Mouse (Mus musculus): ENCODE results near the gene Gucd1. TPM values are rescaled to one million over a fixed set of nuclear protein-coding genes. Genes with fewer than 3 reads are reported as not detected.
"Not testable (repeated sequence)": the region's sequence is repeated elsewhere in the genome, so short reads cannot be mapped to it uniquely, and the experiment has no call there.

Gucd1 gene
- polyA plus RNA-seq, 1 experiment from 2014 or later = 18.2 TPM

DNA sequence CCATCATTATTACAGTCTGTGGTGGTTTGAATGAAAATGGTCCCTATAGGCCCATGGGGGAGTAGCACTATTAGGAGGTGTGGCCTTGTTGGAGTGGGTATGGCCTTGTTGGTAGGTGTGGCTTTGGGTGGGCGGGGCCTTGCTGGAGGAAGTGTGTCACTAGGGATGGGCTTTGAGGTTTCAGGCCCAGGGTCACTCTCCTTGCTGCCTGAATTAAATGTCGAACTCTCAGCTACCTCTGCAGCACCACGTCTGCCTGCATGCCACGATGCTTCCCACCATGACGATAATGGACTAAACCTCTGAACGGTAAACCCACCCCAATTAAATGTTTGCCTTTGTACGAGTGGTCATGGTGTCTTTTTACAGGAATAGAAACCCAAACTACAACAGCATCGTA is 123.0 kb downstream of the Gucd1 start:
- no peak for DNase-seq (ENCODE audit: low spot score)

- no peak for DNase-seq (ENCODE audit: low spot score)
Measured at GRCm38 (mm10) chr10:75390832-75391231, 126.9 kb downstream of the Gucd1 start.

GRCm38 (mm10) chr10:75390156-75390555 is 127.6 kb downstream of the Gucd1 start:
- no peak for DNase-seq (ENCODE audit: low spot score)

GRCm38 (mm10) chr10:75378688-75379087 is 139.1 kb downstream of the Gucd1 start:
- no peak for DNase-seq (ENCODE audit: low spot score)

DNA sequence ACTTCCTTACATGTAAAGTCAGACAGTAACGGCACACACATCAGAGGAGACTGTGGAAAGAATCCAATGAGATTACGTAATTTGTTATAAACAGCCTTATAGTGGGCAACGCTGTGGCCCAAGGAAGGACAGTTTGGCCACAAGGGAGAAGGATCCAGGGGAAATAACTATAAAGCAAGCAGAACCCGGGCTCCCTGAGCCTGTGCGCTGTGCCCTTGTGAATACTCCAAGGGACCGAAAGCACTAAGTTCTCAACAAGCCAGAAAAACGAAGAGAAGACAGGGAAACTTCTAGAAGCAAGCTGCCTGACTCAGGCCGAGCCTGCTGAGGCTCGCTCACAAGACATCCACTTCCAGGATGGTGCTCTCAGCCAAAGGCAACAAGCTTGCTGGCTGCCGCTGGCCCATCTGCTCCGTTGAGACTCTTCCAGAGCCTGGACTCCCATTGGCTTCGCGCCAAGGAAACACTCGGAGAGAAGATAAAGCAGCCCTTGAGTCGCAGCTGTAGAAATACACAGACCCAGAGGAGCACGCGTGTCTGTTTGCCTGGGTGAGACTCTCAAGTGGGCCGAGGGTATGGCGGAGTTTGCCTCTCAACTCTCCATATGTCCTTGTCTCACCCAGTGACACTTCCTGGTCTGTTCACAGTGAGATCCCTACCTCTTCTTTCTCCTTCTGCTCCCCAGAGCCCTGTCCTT is 144.0 kb downstream of the Gucd1 start:
- DNase-seq (ENCODE audit: low spot score) = not testable (repeated sequence)

GRCm38 (mm10) chr10:75365231-75365633 is 152.5 kb downstream of the Gucd1 start:
- DNase-seq (ENCODE audit: low spot score) = peak; percentile 14

GRCm38 (mm10) chr10:75364796-75365195 is 153.0 kb downstream of the Gucd1 start:
- DNase-seq (ENCODE audit: low spot score) = no peak

- DNase-seq (ENCODE audit: low spot score) = not testable (repeated sequence)
Measured at GRCm38 (mm10) chr10:75364214-75364690, 153.5 kb downstream of the Gucd1 start.

GRCm38 (mm10) chr10:75355341-75355740 is 162.4 kb downstream of the Gucd1 start:
- DNase-seq (ENCODE audit: low spot score) = no peak

DNA sequence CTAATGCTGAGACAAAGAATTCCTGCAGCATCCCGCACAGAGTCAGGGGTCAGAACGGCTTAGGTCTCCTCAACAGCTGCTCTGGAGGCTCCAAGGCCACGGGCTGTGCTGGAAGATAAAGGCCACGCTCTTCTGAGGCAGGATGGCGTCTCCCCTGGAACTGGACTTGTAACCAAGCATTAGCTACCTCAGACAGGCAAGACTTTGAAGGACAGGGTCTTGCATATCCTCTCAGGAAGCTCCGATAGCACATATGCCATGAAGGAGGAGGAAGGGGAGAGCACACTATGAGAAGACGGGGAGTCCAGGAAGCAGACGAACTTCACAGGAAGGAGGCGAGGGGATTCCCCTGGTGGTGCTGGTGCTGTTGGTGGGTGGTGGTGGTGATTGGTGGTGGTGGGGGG is 163.9 kb downstream of the Gucd1 start:
- not testable (repeated sequence) for DNase-seq (ENCODE audit: low spot score)

DNA sequence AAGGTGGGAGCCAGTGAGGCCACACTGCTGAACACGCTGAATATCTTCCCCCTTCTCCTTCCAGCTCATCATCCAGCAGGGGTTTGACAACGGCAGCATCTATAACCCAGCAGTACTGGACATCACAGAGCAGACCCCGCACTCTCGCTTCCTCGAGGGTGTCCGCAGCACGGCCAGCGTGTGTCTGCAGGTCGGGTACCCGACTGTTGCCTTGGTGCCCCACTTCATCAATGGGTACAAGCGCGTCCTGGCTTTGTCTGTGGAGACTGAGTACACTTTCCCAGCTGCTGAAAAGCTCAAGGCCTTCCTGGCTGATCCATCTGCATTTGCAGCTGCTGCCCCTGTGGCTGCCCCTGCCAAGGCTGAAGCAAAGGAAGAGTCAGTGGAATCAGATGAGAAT is 165.2 kb downstream of the Gucd1 start:
- DNase-seq (ENCODE audit: low spot score) = no peak

- DNase-seq (ENCODE audit: low spot score) = no peak
Measured at GRCm38 (mm10) chr10:75350564-75350963, 167.2 kb downstream of the Gucd1 start.

DNA sequence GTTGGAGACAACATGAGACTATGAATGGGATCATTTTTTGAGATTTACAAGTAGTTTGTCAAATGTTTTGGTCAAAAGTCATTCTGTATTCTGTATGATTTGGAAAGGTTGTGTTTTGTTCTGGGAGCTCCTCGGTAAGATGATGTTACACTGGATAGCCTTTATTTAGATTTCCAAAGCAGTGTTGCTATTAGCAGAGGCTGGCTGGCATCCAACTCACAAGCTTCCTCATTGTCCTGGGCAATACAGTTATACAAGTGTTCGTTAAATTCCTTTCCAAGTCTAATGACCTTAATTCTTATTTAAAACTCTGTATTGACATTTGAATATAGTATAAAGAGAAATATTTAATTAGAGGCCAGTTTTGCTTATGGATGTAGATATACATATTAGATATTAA is 172.5 kb downstream of the Gucd1 start:
- no peak for DNase-seq (ENCODE audit: low spot score)

- not testable (repeated sequence) for DNase-seq (ENCODE audit: low spot score)
Measured at GRCm38 (mm10) chr10:75344563-75344962, 173.2 kb downstream of the Gucd1 start.

GRCm38 (mm10) chr10:75341936-75342335 is 175.8 kb downstream of the Gucd1 start:
- DNase-seq (ENCODE audit: low spot score) = peak; percentile 23

DNA sequence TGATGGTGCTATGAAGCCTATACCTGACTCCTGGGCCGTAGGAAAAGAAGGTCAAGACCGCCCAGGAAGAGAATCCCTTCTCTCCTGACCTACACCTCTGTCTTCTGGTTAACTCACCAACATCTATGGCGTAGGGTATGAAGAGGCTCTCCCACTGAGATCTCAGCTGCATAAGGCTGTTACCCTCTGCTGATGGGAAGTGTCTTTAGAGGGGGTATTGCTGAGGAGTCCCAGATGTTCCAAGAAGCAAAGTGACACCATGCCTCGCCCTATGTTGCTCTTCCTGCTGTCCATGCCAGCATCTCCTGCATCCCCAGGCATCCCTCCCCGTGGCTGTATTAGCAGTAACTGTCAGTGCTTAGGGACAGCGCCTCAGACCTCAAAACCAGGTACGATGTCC is 178.4 kb downstream of the Gucd1 start:
- no peak for DNase-seq (ENCODE audit: low spot score)

DNA sequence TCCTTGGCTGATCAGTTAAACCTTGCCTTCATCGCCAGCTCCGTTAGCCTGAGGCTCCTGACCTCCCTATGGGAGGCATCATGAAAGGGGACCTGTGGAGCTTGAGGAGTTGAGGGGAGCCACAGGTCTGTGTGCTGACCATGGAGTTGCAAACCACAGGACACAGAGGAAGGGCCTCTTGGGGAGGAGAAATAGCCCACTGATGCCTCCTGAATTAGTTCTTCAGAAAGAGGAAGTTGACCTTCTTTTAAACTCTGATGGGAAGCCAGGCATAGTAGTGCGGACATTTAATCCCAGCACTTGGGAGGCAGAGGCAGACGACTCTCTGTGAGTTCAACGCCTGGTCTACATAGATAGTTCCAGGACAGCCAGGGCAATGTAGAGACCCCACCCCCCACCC is 178.9 kb downstream of the Gucd1 start:
- DNase-seq (ENCODE audit: low spot score) = no peak

DNA sequence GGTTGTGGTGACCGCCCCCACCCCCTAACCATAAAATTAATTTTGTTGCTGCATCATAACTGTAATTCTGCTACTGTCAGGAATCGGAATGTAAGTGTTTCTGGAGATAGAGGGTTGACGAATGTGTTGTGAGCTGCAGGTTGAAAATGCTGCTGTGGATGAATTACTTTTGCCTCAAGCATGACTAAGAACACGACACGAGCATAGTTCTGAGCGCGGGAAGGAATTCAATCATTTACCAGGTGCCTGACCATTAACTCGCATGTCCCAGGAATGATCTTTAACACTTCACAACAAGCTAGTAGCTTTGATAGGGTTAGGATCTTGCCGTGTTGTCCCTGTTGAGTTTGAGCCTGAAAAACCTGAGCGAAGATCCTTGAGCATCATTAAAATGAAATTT is 180.5 kb downstream of the Gucd1 start:
- no peak for DNase-seq (ENCODE audit: low spot score)

DNA sequence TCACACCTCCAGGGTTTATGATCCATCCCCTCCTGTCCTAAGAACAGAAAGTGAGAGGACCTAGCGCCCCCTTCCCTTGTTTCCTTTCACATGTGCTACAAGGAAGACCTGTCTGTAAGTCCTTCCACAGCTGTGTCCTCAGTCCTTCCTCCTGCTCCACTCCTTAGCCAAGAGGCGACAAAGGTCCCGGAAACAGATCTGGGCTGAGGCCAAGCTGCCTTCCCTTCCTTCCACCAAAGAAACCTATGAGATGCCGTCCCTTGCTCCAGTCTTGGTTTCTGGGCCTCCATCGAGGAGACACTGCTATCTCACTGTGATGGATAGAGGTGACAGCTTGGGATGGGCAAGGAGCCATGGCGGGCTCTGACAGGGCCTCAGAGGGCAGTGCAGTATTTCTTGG is 182.7 kb downstream of the Gucd1 start:
- no peak for DNase-seq (ENCODE audit: low spot score)

GRCm38 (mm10) chr10:75334175-75334574 is 183.6 kb downstream of the Gucd1 start:
- no peak for DNase-seq (ENCODE audit: low spot score)

- DNase-seq (ENCODE audit: low spot score) = no peak
Measured at GRCm38 (mm10) chr10:75333176-75333776, 184.5 kb downstream of the Gucd1 start.

GRCm38 (mm10) chr10:75332268-75332667 is 185.5 kb downstream of the Gucd1 start:
- no peak for DNase-seq (ENCODE audit: low spot score)

DNA sequence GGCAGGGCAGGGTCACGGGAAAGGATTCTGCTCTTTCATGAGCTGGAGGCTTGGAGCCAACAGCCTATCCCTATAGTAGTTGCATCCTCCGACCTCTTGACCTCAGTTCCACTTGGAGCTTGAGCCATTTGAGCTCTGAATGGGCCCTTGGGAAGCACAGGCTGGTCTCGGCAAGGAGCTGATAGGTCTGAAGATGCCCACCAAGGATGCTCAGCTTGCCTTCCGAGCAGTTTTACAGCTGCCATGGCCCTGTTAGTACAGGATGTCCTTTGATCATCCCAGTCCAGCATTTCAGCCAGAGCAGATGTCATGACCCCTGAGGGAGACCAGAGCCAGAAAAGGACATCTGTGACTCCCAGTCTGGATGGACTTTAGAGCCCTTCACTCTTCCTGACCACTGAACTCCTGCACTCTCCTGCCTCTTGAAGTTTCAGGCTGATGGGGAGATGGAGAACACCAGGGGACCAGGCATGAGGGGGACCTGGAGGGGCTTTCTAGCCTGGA is 189.5 kb downstream of the Gucd1 start:
- DNase-seq (ENCODE audit: low spot score) = no peak
